Mouse (Mus musculus): ENCODE data around the gene Dnm1.

DNA sequence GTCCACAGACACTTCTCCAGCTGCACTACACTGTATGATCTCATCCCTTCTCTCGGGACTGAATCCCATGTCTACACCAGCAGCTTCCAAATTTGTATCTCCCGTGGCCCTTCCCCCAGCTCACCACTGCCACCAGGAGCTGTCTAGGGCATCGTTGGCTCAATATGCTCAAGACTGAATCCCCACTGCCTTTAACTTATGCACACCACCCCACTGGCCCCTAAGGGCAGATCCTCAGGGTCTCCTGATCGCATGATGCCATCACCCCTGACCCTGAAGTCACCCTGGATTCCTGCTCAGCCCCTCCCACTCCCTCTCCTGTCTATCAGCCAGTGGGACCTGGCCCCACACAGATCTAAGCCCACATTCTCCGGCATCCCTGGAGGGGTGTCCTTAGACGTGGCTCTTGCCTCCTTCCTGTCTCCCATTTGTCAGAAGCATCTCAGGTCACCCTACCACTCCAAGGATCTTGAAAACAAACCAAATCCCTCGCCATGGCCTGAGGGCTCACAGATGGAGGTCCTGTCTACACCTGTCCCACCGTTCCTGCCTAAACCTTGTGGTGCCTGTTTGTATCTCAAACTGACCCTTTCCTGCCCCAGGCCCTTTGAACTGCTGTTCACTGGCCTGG, 3.4 kb downstream of the Dnm1 start:
- no peak for TF ChIP-seq EP300 (optimal IDR thresholded peaks at IDR 0.05)
- no peak for TF ChIP-seq CTCF (IDR thresholded peaks at IDR 0.05; ENCODE audit: low read depth)

Measured in stomach, postnatal 0 days (tissue).